Comparison of ENCODE assay signal across 13 mouse cellular contexts in the genomic region with DNA sequence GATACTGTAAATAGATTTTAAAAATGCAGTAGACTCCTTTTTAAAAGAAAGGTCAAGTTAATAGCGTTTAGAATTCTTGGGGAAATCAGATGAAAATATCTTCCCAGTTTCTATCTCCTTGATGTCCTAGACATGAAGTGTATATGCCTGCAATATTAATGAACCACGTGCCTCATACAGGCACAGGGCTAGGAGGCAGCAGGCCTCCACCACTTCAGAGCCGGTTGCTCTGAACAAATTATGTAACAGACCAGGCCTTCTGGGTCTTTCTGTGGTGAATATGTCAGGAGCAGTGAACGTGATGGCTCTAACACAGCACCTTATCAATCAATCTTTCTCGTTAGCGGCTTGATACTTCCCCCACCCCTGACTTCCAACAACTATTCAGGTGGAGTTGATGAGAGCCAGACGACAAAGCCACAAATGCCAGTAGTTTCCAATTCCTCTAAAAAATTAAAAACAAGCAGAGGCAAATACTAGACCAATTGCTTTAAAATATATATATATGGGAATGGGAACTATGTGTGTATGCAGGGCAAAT.
"Had no signal": no experiment of that assay in that cellular context is flagged by ENCODE, and none has a peak within 500 bp of the region (broad histone marks: within the 10 kb centered on the region; RNA-seq: fewer than 3 reads in every experiment).

No protein-coding gene starts in this region.

- ATAC-seq: liver, postnatal 0 days had no signal

- H3K27ac ChIP-seq: limb, embryonic 12.5 days; limb, embryonic 15.5 days; liver, embryonic 14.5 days; macrophage; neural tube, embryonic 13.5 days; stomach, postnatal 0 days had no signal

- DNase-seq: thymus, adult 2 months; thymus, postnatal 14 days; thymus, postnatal 4 days had no signal

- H3K36me3 ChIP-seq: limb, embryonic 12.5 days; limb, embryonic 15.5 days; neural tube, embryonic 13.5 days had no signal

- H3K9ac ChIP-seq: limb, embryonic 12.5 days; limb, embryonic 15.5 days; liver, embryonic 14.5 days; liver, postnatal 0 days; lung, embryonic 14.5 days; neural tube, embryonic 13.5 days had no signal

- H3K4me3 ChIP-seq: limb, embryonic 12.5 days; limb, embryonic 15.5 days; myocyte; neural tube, embryonic 13.5 days had no signal

- H3K9me3 ChIP-seq: limb, embryonic 12.5 days; limb, embryonic 15.5 days; neural tube, embryonic 13.5 days had no signal

- H3K4me2 ChIP-seq: liver, embryonic 11.5 days had no signal

- H3K27me3 ChIP-seq: neural tube, embryonic 13.5 days had no signal
